In genomic region chr2:93416874-93417709, GRCm38 (mm10) we compare ENCODE assay signal across 16 mouse cellular contexts. TPM values are rescaled to one million over a fixed set of nuclear protein-coding genes. Genes with fewer than 3 reads are reported as not detected.
A peak's percentile ranks its signal among the peaks of the same experiment; 100 is the strongest.
DNase-seq lines count a peak whose midpoint lies in the region; ATAC-seq and TF ChIP-seq lines count a peak whose summit lies in the region.
"Had no signal": no experiment of that assay in that cellular context is flagged by ENCODE, and none has a peak within 500 bp of the region (broad histone marks: within the 10 kb centered on the region; RNA-seq: fewer than 3 reads in every experiment).

No protein-coding gene starts in this region.

- no peaks in the 10 kb centered on the region for H3K27me3 ChIP-seq in liver, postnatal 0 days (ENCODE audit: insufficient read depth, low read length)
- H3K27me3 ChIP-seq in liver, embryonic 12.5 days (replicated peaks), result 0 out of 2 replicates have a peak, but pooled peaks cover 14% of the 10 kb centered on the region
- H3K27me3 ChIP-seq in midbrain, embryonic 13.5 days, result peaks cover 17% of the 10 kb centered on the region; the same call in 1 of the 2 replicates
- H3K27me3 ChIP-seq: liver, embryonic 13.5 days had no signal

- no peak overlapping the region for H3K4me2 ChIP-seq in liver, postnatal 0 days (ENCODE audit: low read depth, low read length)
- H3K4me2 ChIP-seq in liver, embryonic 12.5 days, result no peak overlapping the region
- no peak overlapping the region for H3K4me2 ChIP-seq in midbrain, embryonic 13.5 days (replicated peaks)
- H3K4me2 ChIP-seq: heart, embryonic 15.5 days; hindbrain, embryonic 14.5 days; liver, embryonic 13.5 days had no signal

- H3K9ac ChIP-seq in liver, postnatal 0 days (replicated peaks), result no peak overlapping the region
- no peak overlapping the region for H3K9ac ChIP-seq in liver, embryonic 12.5 days
- H3K9ac ChIP-seq in midbrain, embryonic 13.5 days (replicated peaks), result no peak overlapping the region
- H3K9ac ChIP-seq: heart, embryonic 15.5 days; hindbrain, embryonic 14.5 days; liver, embryonic 13.5 days had no signal

- H3K4me3 ChIP-seq in liver, postnatal 0 days (ENCODE audit: low read depth, low read length), result no peak overlapping the region
- H3K4me3 ChIP-seq in liver, embryonic 12.5 days, result no peak overlapping the region
- no peak overlapping the region for H3K4me3 ChIP-seq in midbrain, embryonic 13.5 days (replicated peaks)
- H3K4me3 ChIP-seq: embryonic facial prominence, embryonic 10.5 days; heart, embryonic 15.5 days; liver, embryonic 13.5 days had no signal

- peaks cover 26% of the 10 kb centered on the region for H3K36me3 ChIP-seq in liver, postnatal 0 days (replicated peaks; ENCODE audit: insufficient read depth, low read length)
- peaks cover 20% of the 10 kb centered on the region for H3K36me3 ChIP-seq in liver, embryonic 12.5 days
- H3K36me3 ChIP-seq in midbrain, embryonic 13.5 days, result no peaks in the 10 kb centered on the region
- H3K36me3 ChIP-seq: embryonic facial prominence, embryonic 10.5 days; heart, embryonic 15.5 days had no signal

- peaks cover 2% of the 10 kb centered on the region; the same call in 1 of the 2 replicates for H3K4me1 ChIP-seq in liver, postnatal 0 days (ENCODE audit: insufficient read depth)
- peaks cover 9% of the 10 kb centered on the region; the same call in 1 of the 2 replicates for H3K4me1 ChIP-seq in liver, embryonic 12.5 days
- H3K4me1 ChIP-seq in midbrain, embryonic 13.5 days (replicated peaks), result 0 out of 2 replicates have a peak, but pooled peaks cover under 1% of the 10 kb centered on the region

- TF ChIP-seq EP300 in liver, postnatal 0 days (IDR thresholded peaks at IDR 0.05; ENCODE audit: low read depth), result no peak

- 66% methylated on average over 12 of the region's 12 CpGs for WGBS in liver, postnatal 0 days (ENCODE audit: insufficient replicate concordance)
- 68% methylated on average over 12 of the region's 12 CpGs for WGBS in liver, embryonic 12.5 days (ENCODE audit: insufficient replicate concordance)
- WGBS in midbrain, embryonic 13.5 days, result 85% methylated on average over 12 of the region's 12 CpGs

- ATAC-seq in liver, postnatal 0 days, result no peak
- no peak for ATAC-seq in liver, embryonic 12.5 days
- no peak for ATAC-seq in midbrain, embryonic 13.5 days

- no peaks in the 10 kb centered on the region for H3K9me3 ChIP-seq in liver, postnatal 0 days (ENCODE audit: low read length)
- no peaks in the 10 kb centered on the region for H3K9me3 ChIP-seq in liver, embryonic 12.5 days (replicated peaks)
- H3K9me3 ChIP-seq in midbrain, embryonic 13.5 days, result no peaks in the 10 kb centered on the region
- H3K9me3 ChIP-seq: embryonic facial prominence, embryonic 10.5 days; heart, embryonic 15.5 days; liver, embryonic 13.5 days had no signal

- no peak for TF ChIP-seq CTCF in liver, postnatal 0 days (IDR thresholded peaks at IDR 0.05; ENCODE audit: low read depth)

- peak; percentile 13 for DNase-seq in liver, postnatal 0 days
- DNase-seq in CD4-positive, CD25-positive, alpha-beta regulatory T cell, adult 2 months (ENCODE audit: low read depth, low spot score), result peak; percentile 53
- DNase-seq in adipocyte (ENCODE audit: low spot score), result peak; percentile 41
- DNase-seq in induced T-regulatory cell, adult 2 months (ENCODE audit: low read depth), result peak; percentile 66
- no peak for DNase-seq in ovary, postnatal 14 days (ENCODE audit: low spot score)
- DNase-seq: cerebellum, adult 9-11 months; gastrocnemius, postnatal 25 days; kidney, adult 2 months; layer of hippocampus, adult 9-11 months; liver, embryonic 13.5 days; lung, postnatal 14 days had no signal

- H3K27ac ChIP-seq in liver, postnatal 0 days (ENCODE audit: low read depth), result no peak overlapping the region
- no peak overlapping the region for H3K27ac ChIP-seq in liver, embryonic 12.5 days
- H3K27ac ChIP-seq in midbrain, embryonic 13.5 days, result no peak overlapping the region
- H3K27ac ChIP-seq: embryonic facial prominence, embryonic 10.5 days; heart, embryonic 15.5 days; hindbrain, embryonic 14.5 days; liver, embryonic 13.5 days had no signal

RNA-seq across cellular contexts. Expression of gene Cd82, which starts 45.8 kb away (rescaled TPM):
- 81.0 and 87.7 TPM in 2 replicates for polyA plus RNA-seq in liver, postnatal 0 days (2015; fragmentation: Nextera tagmentation; extraction: Ambion mirVana)
- 46.2 and 49.4 TPM in 2 replicates for polyA plus RNA-seq in liver, embryonic 12.5 days (2016; fragmentation: Nextera tagmentation; extraction: Ambion mirVana)
- polyA plus RNA-seq in midbrain, embryonic 13.5 days (2015; fragmentation: Nextera tagmentation; extraction: Ambion mirVana), result 12.6 and 16.2 TPM in 2 replicates
